In genomic region chr6:71471830-71472520, GRCm38 (mm10) we compare ENCODE assay signal across 26 mouse cellular contexts.
"Had no signal": no experiment of that assay in that cellular context is flagged by ENCODE, and none has a peak within 500 bp of the region (broad histone marks: within the 10 kb centered on the region; RNA-seq: fewer than 3 reads in every experiment).

No protein-coding gene starts in this region.

- H3K4me2 ChIP-seq: heart, embryonic 11.5 days; heart, embryonic 13.5 days; heart, embryonic 15.5 days; hindbrain, embryonic 13.5 days; hindbrain, embryonic 15.5 days; kidney, embryonic 15.5 days; limb, embryonic 13.5 days; limb, embryonic 15.5 days; liver, embryonic 12.5 days had no signal

- H3K9ac ChIP-seq: heart, embryonic 13.5 days; heart, embryonic 15.5 days; hindbrain, embryonic 13.5 days; hindbrain, embryonic 15.5 days; kidney, embryonic 15.5 days; limb, embryonic 13.5 days; limb, embryonic 15.5 days; liver, embryonic 12.5 days had no signal

- H3K9me3 ChIP-seq: heart, embryonic 13.5 days; heart, embryonic 15.5 days; hindbrain, embryonic 13.5 days; hindbrain, embryonic 15.5 days; kidney, embryonic 15.5 days; limb, embryonic 13.5 days; limb, embryonic 15.5 days; liver, embryonic 12.5 days had no signal

- H3K27me3 ChIP-seq: heart, embryonic 13.5 days; heart, embryonic 15.5 days; hindbrain, embryonic 13.5 days; hindbrain, embryonic 15.5 days; kidney, embryonic 15.5 days; limb, embryonic 13.5 days; limb, embryonic 15.5 days; liver, embryonic 12.5 days had no signal

- DNase-seq: gastrocnemius, postnatal 14 days; gastrocnemius, postnatal 36 days; heart, adult 11 months; heart, adult 2 months; heart, postnatal 14 days; heart, postnatal 36 days; kidney, adult 11 months; kidney, adult 2 months; kidney, adult 9 months; kidney, postnatal 14 days; kidney, postnatal 36 days; layer of hippocampus, adult 9-11 months; layer of hippocampus, postnatal 36 days; left cerebral cortex, postnatal 4 days had no signal

- H3K4me1 ChIP-seq: heart, embryonic 13.5 days; heart, embryonic 15.5 days; hindbrain, embryonic 13.5 days; hindbrain, embryonic 15.5 days; kidney, embryonic 15.5 days; limb, embryonic 13.5 days; limb, embryonic 15.5 days had no signal

- H3K27ac ChIP-seq: heart, adult 2 months; heart, embryonic 13.5 days; heart, embryonic 15.5 days; hindbrain, embryonic 13.5 days; hindbrain, embryonic 15.5 days; hindbrain, postnatal 0 days; kidney, embryonic 15.5 days; kidney, postnatal 0 days; left cerebral cortex, adult 2 months; limb, embryonic 13.5 days; limb, embryonic 15.5 days; liver, embryonic 12.5 days had no signal

- H3K4me3 ChIP-seq: heart, adult 2 months; heart, embryonic 13.5 days; heart, embryonic 15.5 days; hindbrain, embryonic 13.5 days; hindbrain, embryonic 15.5 days; kidney, embryonic 15.5 days; left cerebral cortex, adult 2 months; limb, embryonic 13.5 days; limb, embryonic 15.5 days; liver, embryonic 12.5 days had no signal

- ATAC-seq: hindbrain, postnatal 0 days; liver, embryonic 12.5 days had no signal

- H3K36me3 ChIP-seq: heart, embryonic 13.5 days; heart, embryonic 15.5 days; hindbrain, embryonic 13.5 days; hindbrain, embryonic 15.5 days; kidney, embryonic 15.5 days; limb, embryonic 13.5 days; limb, embryonic 15.5 days; liver, embryonic 12.5 days had no signal
